Mouse (Mus musculus) adrenal gland, adult 8-10 months (tissue): ENCODE measurements around the gene Tspan9. TPM values are rescaled to one million over a fixed set of nuclear protein-coding genes. Genes with fewer than 3 reads are reported as not detected.

ENCODE experiments used
- DNase-seq: peaks from one replicate; pipeline ENCODE4 v3.0.0; 2022
- total RNA-seq, 4 experiments: library from RNA; stranded (reverse); gene quantifications; 2 replicates each; pipeline ENCODE4 v1.2.4; 2022

The Tspan9 gene
- total RNA-seq, 4 experiments from 2014 or later: 47.8 to 65.5 (median 52.4) TPM

DNA sequence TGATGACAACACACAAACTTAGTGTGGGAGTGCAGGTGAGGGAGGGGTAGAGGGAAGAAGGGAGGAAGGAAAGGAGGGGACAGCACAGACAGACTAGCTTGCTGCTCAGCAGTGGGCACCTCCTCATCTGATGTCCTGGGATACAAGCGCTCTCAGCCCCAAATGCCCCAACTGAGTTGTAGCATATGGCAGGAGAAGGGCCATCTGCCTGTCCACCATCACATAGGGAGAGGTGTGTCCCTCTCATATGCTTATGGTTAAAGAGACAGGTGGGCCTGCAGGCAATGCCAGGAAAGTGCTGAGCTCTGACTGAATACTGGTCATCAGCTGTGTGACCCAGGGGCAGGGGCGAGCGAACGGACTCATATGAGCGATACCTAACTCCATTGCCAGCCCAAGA is 163.6 kb downstream of the Tspan9 start:
- DNase-seq: no peak

GRCm38 (mm10) chr6:127978941-127979340 is 164.5 kb downstream of the Tspan9 start:
- no peak for DNase-seq

- no peak for DNase-seq
These were observed 166.7 kb downstream of the Tspan9 start for GRCm38 (mm10) chr6:127976695-127977094.

- DNase-seq: peak; percentile 37
These were observed 169.4 kb downstream of the Tspan9 start for GRCm38 (mm10) chr6:127974000-127974399.

DNA sequence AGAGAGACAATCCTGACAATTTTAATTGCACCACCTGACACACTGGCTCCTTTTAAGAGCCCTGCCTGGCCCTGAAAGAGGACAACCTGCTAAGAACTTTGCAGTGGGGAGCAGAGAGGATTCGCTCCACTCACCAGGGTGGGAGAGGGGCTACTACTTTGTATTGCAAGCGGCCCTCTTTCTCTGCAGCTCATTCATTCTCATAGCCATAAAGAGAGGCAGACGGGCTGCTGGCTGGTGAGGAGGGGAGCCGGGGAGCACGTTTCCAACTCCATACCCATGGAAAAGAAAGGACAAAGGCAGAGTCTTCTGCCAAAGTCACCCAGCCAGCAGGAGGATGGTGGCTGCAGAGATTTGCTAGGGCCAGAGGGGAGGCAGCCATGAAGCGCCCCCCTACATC is 169.8 kb downstream of the Tspan9 start:
- no peak for DNase-seq

DNA sequence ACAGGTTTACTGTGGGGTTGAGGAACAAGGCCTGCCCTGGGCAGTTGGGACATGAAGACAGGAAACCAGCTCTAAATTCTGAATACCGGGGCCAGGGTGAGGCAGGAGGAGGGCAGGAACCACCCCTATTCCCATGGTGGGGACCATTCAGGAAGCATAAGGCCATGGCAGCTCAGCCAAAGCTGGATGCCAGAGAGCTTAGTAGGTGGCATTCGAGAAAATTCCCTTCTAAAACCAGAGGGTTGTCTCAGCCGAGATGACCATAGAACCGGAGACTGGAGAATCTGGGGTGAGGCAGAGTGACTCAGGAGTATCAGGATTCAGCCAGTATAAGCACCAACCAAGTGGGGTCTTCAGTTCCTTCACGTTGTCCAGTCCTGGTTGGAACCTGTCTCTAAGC is 171.5 kb downstream of the Tspan9 start:
- no peak for DNase-seq

DNA sequence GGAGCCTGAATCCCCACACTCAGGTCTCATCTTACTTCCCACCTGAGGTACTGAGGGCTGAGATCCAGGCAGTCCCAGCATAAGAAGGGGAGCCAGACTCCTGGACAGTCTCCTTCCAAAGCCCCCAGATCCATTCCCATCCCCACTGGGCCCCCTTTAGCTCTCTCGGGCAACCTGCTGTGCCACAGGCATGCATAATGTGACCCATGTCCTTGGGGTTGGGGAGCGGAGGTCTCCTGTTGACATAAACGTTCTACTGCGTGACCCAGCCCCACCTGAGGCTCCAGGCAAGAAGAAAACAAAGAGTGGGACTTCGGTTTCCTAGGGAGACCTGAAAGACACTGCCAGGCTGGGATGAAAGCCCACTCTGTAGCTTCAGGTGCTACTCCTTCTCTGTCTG is 172.5 kb downstream of the Tspan9 start:
- no peak for DNase-seq

DNA sequence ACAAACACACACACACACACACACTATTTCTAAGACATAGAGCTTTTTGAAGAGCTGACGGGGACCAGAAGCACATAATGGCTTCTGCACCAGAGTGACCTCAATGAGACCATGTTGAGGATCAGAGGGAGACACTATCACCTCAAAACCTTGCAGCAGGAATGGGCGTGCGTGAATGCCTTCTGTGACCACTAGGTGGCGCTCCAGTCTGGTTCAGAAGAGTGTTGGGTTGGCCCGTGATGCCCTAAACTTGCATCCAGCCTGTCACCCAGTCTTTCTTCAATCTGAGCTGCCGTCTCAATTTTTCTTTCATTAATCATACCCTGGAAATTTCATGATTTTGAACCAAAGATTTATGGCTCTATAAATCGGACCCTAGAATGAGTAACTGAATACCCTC is 173.3 kb downstream of the Tspan9 start:
- peak; percentile 46 for DNase-seq

DNA sequence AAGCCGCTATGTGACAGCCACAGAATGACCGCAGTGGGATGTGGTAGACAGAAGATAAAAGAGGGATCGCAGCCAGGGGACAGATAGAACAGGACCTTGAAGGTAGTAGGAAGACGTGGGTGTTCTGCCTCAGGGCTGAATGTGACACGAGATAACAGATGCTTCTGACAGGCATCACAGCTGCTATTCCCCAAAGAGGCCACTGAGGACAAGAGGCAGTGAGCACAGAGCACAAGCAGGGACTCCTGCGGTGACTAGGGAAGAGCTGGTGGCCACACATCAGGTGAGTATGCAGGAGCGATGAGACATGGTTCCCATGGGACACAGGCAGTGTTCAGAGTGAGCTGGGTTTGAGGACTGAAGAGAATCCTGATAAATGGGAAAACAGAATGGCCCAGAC is 173.7 kb downstream of the Tspan9 start:
- no peak for DNase-seq

GRCm38 (mm10) chr6:127965497-127965896 is 177.9 kb downstream of the Tspan9 start:
- no peak for DNase-seq

DNA sequence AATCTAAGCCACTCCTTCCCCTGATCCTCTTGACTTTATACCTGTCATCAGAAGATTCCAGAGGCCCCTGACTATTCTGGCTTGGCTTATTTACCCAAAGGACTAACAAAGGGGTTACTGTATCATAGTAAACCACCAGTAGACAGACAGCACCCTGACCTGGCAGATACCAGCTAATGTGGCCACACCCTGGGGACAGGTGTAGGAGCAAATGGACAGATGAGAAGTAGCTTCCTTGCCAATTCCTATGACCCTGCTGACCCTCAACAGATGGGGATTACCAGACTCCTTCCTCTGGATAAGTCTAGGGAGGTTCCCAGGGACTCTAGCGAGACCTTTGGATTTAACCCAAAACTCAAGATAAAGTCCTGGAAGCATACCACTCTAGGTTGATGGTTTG is 183.2 kb downstream of the Tspan9 start:
- DNase-seq: no peak

DNA sequence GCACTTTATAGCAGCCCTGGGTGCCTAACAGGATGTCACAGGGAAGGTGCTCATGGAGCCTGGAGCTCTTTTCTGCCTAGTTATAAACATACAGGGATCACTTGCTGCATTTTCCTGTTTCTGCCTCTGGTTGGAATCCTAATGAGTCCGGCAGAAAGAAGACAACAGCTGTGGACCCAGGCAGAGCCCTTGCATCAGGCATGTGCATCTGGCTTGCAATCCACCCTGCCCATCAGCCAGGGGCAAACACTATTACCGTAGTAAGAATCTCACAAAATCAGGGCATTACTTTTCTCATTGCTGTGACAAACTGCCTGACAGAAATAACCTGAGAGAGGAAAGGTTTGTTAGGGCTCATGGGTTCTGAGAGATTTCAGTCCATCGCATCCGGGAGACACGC is 187.2 kb downstream of the Tspan9 start:
- no peak for DNase-seq

- no peak for DNase-seq
These were observed 190.3 kb downstream of the Tspan9 start for GRCm38 (mm10) chr6:127953071-127953470.

DNA sequence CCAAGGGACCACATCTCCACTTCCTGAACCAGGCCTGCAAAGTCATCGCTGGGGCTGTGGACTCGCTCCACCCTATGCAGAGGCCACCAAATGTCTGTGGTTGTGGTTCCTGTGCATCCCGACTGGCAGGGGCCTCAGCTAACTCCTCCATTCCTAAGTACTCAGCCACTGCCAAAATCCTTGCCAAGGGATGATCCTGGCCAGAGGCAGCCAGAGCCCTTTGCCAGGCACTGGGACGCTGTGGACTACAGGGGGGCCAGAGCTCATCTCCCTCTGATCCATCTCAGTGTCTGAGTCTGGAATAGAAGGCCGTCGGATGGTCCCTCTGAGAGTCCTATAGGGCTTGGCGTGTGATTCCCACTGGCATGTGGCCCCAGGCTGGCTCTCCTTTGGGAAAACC is 193.5 kb downstream of the Tspan9 start:
- DNase-seq: no peak

DNA sequence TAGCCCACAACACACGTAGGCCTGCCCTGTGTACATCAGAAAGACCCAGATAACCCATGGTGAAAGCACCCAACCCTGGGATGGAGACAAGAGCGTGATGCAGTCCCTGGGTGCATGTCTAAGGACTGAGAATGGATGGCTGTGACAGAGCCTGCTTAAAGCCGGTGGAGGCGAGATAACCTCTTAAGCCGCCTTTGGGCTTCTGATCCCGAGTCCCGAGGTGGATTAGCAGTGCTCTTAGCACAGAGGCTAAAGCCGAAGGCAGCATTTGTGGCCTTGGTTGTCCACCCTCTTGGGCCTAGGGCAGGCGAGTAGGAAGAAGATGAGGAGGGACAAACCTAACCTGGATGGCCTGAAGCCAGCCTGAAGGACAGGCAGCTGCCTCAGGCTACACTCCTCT is 194.7 kb downstream of the Tspan9 start:
- DNase-seq: no peak

DNA sequence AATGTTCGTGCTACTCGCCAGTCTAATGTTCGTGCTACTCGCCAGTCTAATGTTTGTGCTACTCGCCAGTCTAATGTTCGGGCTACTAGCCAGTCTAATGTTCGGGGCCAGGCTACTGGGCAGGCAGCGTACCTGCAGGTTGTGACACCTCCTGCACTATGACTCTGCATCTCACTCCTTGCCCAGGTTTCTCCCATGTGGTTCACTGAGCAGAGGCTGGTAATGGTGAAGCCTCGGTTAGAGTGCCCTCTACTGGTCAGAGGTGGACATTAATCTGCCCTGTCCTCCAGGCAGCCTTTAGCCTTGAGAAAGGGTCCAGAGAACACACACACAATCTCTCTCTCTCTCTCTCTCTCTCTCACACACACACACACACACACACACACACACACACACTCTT is 197.7 kb downstream of the Tspan9 start:
- DNase-seq: peak; percentile 50

GRCm38 (mm10) chr6:127942421-127942820 is 201.0 kb downstream of the Tspan9 start:
- DNase-seq: peak; percentile 66

DNA sequence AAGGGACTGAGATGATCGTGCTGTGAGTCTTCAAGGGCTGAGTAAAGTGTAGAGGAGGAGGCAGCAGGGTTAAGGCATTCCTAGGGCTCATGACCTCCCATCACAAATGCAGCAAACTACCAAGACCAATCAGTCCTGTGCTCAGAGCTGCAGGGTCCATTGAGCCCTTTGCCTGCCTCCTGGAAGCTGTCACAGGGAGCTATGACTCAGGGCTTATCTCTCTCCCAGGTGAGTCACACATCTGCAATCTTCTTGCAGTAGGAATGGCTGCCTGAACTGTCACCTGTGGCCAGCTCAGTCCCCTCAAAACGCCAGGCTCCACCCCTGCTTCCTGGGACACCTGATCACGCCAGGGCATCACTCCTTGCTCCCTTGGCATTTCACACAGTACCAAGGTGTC is 208.3 kb downstream of the Tspan9 start:
- DNase-seq: no peak

DNA sequence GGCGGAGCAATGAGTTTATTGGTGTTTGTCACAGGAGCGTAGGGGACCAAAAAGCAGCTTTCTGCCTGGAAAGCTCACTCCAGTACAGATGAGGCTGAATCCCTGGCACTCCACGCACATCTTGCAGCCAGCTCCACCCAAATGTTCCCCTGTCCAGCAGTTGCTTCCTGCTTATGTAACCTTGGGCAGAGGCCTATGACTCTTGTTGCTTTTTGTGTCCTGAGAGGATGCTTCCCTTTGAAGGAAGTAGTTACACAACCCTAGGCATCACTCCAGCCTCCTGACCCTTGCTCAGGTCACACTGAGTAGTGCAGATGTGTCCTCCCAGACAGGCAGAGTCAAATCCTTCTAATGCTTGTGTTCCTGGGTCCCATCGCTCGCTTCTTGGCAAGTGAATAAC is 209.6 kb downstream of the Tspan9 start:
- DNase-seq: no peak

- DNase-seq: no peak
These were observed 210.7 kb downstream of the Tspan9 start for GRCm38 (mm10) chr6:127932697-127933096.

GRCm38 (mm10) chr6:127928682-127929081 is 214.7 kb downstream of the Tspan9 start:
- no peak for DNase-seq

DNA sequence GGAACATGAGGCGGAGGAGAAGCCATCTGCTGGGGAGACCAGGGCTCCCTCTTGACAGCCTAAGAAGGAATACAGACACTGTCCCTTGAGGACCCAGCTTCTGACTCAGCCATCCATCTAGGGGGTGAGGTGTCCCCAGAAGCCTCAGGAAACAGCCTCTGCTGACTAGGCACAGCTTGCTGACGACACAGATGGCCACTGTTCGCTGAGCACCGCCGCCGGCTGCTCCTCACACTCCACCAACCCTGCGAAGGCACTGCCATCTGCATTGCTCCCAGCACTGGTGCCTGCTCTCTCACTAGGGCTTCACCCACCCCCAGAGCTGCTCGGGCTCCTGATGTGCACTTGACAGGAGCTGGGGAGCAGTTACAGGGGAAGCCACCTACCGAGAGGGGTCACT is 217.5 kb downstream of the Tspan9 start:
- no peak for DNase-seq

- no peak for DNase-seq
These were observed 218.6 kb downstream of the Tspan9 start for GRCm38 (mm10) chr6:127924750-127925149.

- no peak for DNase-seq
These were observed 220.1 kb downstream of the Tspan9 start for GRCm38 (mm10) chr6:127923296-127923695.

DNA sequence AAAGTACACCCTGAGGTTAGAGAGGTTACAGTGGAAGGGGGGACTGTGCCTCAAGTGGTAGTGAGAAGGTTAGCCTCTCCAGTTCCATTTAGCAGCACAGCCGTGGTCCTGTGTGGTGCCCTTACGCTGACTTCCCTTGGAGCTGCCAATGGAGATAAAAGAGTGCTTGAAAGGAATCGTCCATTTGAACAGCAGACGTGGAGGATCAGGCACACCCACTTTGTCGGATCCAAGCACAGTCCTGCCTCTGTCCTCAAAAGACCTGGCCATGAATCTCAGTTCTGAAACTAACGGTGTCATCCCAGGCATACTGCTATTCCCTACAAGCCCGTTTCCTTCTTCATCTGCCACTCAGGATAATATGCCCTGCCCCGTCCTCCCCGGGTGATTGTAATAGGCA is 221.4 kb downstream of the Tspan9 start:
- DNase-seq: no peak

GRCm38 (mm10) chr6:127920652-127921051 is 222.7 kb downstream of the Tspan9 start:
- DNase-seq: peak; percentile 77
